Mouse (Mus musculus) kidney, adult 2 months (tissue): ENCODE results near the gene Gtf2i. TPM values are rescaled to one million over a fixed set of nuclear protein-coding genes. Genes with fewer than 3 reads are reported as not detected.

Experiments used
- DNase-seq: peaks from one replicate; pipeline ENCODE4 v3.0.0; 2021
- H3K27ac ChIP-seq: fragments of 200-500 bp; 2 replicates; pipeline ENCODE4 v1.5.1; 2012; ENCODE audit warnings: low read depth, low read length, control low read depth, inconsistent platforms; ENCODE audit not compliant: insufficient read depth
- H3K27me3 ChIP-seq: fragments of 200-500 bp; replicated peaks from 2 replicates; pipeline ENCODE4 v1.6.1; 2012; ENCODE audit warnings: mild to moderate bottlenecking, moderate library complexity, low read length, inconsistent platforms; ENCODE audit not compliant: control insufficient read depth, insufficient read depth
- H3K36me3 ChIP-seq: fragments of 200-500 bp; 2 replicates; pipeline ENCODE4 v1.6.1; 2012; ENCODE audit warnings: mild to moderate bottlenecking, moderate library complexity, low read length, inconsistent platforms; ENCODE audit not compliant: control insufficient read depth, insufficient read depth
- H3K4me1 ChIP-seq: fragments of 200-500 bp; 2 replicates; pipeline ENCODE4 v1.6.1; 2011; ENCODE audit warnings: low read length; ENCODE audit not compliant: control insufficient read depth, insufficient read depth
- H3K4me3 ChIP-seq: fragments of 200-500 bp; 2 replicates; pipeline ENCODE4 v1.5.1; 2011; ENCODE audit warnings: mild to moderate bottlenecking, low read depth, low read length, control low read depth; ENCODE audit not compliant: insufficient read depth
- CTCF ChIP-seq: fragments of 200-500 bp; conservative IDR thresholded peaks from 2 replicates; pipeline ENCODE4 v1.5.1; 2011; ENCODE audit warnings: low read depth, mild to moderate bottlenecking, control low read depth, low read length, moderate library complexity, mixed read lengths; ENCODE audit not compliant: insufficient read depth, insufficient read length
- POLR2A ChIP-seq: fragments of 200-500 bp; IDR thresholded peaks from one replicate; pipeline ENCODE4 v1.6.1; 2011; ENCODE audit warnings: low read depth, low read length, control low read depth
- WGBS: fragments of 180-500 bp; shearing (Covaris S2); methylation state at CpG from one replicate; pipeline ENCODE4 v1.1.7; 2018; 5-methylcytosine and 5-hydroxymethylcytosine counted together
- polyA plus RNA-seq: library from polyadenylated mRNA; depleted of rRNA; stranded (reverse); fragments of >200 nt; gene quantifications from 2 replicates; pipeline ENCODE4 v1.2.3, GENCODE M21; 2012

Gtf2i gene
- polyA plus RNA-seq, 1 experiment = 103 TPM

DNA sequence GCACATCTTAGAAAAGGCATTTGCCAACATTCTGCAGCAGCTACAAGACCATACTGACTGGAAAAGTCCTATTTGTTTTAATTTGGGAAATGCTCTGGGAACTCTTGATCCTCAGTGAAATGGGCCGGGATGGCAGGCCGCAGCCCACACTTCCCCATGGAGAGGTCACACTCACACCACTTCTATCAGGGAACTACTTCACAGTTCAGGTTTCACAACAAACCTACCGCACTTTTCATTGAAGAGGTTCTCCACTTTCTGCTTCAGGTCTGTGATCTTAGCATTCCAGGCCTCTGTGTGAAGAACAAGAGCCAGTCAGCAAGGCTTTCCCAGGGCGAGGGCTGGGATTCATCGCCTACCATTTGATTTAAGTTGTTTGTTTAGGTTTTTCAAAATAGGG lies 69.7 kb downstream of the Gtf2i start:
- peaks cover 21% of the 10 kb centered on the region for H3K36me3 ChIP-seq
- H3K4me1 ChIP-seq = no peaks in the 10 kb centered on the region
- no peak overlapping the region for H3K4me3 ChIP-seq
- no peak overlapping the region for H3K27ac ChIP-seq
- no peaks in the 10 kb centered on the region for H3K27me3 ChIP-seq
- TF ChIP-seq CTCF (no peak), POLR2A (no peak)
- 85% methylated on average over 5 of the region's 5 CpGs for WGBS
- no peak for DNase-seq

GRCm38 (mm10) chr5:134243661-134244436 lies 70.7 kb downstream of the Gtf2i start:
- H3K4me1 ChIP-seq = no peaks in the 10 kb centered on the region
- no peak overlapping the region for H3K4me3 ChIP-seq
- no peak for DNase-seq
- no peaks in the 10 kb centered on the region for H3K27me3 ChIP-seq
- no peak for TF ChIP-seq CTCF
- TF ChIP-seq POLR2A = no peak
- no peak overlapping the region for H3K27ac ChIP-seq
- H3K36me3 ChIP-seq = peaks cover 19% of the 10 kb centered on the region
- WGBS = 90% methylated on average over 26 of the region's 26 CpGs

- Histone ChIP-seq H3K4me3 (no peak overlapping the region), H3K27ac (no peak overlapping the region), H3K36me3 (peaks cover 17% of the 10 kb centered on the region), H3K27me3 (no peaks in the 10 kb centered on the region), H3K4me1 (no peaks in the 10 kb centered on the region)
- DNase-seq = no peak
- WGBS = 81% methylated on average over 5 of the region's 5 CpGs
- TF ChIP-seq CTCF = no peak
- TF ChIP-seq POLR2A = no peak
Observed at GRCm38 (mm10) chr5:134241831-134242230, 72.7 kb downstream of the Gtf2i start.

DNA sequence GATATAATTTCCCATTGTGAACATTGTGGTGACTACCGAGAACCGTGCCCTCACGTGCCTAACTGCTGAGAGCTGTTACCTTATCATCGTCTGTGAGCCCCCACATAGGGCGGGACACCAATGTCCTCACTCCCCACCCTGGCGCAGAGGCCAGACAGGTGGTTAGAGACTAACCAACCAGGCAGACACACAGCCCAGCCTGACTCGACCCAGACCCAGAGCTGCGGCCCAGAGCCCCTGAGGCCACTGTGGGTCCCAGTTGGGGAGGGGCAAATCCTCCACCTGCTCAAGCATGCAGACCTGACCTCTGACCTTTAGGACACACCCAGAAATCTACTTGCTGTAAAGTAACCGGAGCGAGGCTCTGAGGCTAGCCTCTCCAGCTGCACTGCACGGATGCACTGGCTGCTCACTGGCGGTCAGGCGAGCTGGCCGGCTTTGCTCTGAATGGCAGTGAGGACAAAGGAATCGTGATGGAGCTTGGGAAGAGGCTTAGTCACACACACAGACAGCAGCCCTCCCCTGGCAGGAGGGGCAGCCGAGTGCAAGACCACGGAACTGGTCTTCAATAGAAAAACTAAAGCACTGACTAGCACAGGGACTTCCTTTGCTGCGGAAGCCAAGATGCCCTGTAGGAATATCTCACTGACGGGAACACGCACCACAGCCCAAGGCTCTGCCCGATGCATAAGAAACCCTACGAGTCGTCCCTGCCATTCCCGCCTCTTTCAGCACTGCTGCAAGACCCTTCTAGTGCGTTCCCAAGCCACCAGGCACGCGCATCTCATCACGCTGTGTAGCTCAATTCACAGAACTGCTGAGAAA lies 76.4 kb downstream of the Gtf2i start:
- 81% methylated on average over 28 of the region's 28 CpGs for WGBS
- DNase-seq = no peak
- no peaks in the 10 kb centered on the region for H3K4me1 ChIP-seq
- no peak overlapping the region for H3K4me3 ChIP-seq
- TF ChIP-seq POLR2A = no peak
- TF ChIP-seq CTCF = no peak
- no peak overlapping the region for H3K27ac ChIP-seq
- H3K27me3 ChIP-seq = no peaks in the 10 kb centered on the region
- H3K36me3 ChIP-seq = peaks cover 8% of the 10 kb centered on the region

DNA sequence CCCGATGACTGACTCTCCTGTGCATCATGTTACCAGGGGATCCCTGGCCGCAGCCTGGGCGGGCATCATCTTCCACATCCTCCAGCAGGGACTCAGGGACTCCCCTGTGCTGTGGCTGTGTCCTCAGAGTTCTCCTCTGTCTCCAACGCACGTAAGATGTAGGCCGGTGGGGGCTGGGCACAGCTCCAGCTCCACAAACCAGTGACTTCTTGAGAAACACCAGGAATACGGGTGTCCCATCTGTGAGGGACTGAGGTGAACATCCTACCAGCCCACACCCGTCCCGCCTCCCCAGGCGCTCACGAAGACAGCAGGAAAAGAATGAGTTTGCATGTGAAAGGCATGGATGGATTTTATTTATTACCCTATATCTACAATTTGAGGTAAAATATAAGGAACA lies 77.1 kb downstream of the Gtf2i start:
- H3K4me3 ChIP-seq = no peak overlapping the region
- TF ChIP-seq CTCF (no peak), POLR2A (no peak)
- no peaks in the 10 kb centered on the region for H3K4me1 ChIP-seq
- DNase-seq = no peak
- H3K27me3 ChIP-seq = no peaks in the 10 kb centered on the region
- peaks cover 5% of the 10 kb centered on the region; the same call in 1 of the 2 replicates for H3K36me3 ChIP-seq
- WGBS = 86% methylated on average over 11 of the region's 11 CpGs
- H3K27ac ChIP-seq = no peak overlapping the region

DNA sequence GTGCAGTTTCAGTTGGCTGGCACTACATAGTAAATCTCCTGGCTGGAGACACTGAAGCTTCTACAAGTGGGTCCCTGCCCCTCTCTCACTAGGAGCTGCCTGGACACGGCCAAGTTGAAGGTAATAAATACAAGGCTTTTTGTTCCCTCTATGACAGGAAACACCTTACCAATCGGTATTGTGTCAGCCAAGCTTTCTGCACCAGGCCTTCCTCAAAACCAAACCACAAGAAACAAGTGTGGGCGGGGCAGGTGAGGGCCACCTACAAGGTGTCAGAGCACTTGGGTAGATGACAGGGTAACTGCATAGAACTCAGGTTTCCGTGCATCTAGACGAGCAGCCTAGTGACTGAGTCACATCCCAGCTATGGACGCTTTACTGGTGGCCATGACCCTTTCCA lies 77.8 kb downstream of the Gtf2i start:
- peaks cover 3% of the 10 kb centered on the region; the same call in 1 of the 2 replicates for H3K36me3 ChIP-seq
- H3K27ac ChIP-seq = no peak overlapping the region
- no peak for DNase-seq
- H3K4me3 ChIP-seq = no peak overlapping the region
- TF ChIP-seq CTCF (no peak), POLR2A (no peak)
- WGBS = 74% methylated on average over 6 of the region's 6 CpGs
- no peaks in the 10 kb centered on the region for H3K4me1 ChIP-seq
- no peaks in the 10 kb centered on the region for H3K27me3 ChIP-seq

- no peak for TF ChIP-seq POLR2A
- TF ChIP-seq CTCF = no peak
- Histone ChIP-seq H3K4me1 (no peaks in the 10 kb centered on the region), H3K27me3 (no peaks in the 10 kb centered on the region), H3K4me3 (no peak overlapping the region), H3K36me3 (peaks cover 3% of the 10 kb centered on the region; the same call in 1 of the 2 replicates), H3K27ac (no peak overlapping the region)
- 48% methylated on average over 3 of the region's 3 CpGs for WGBS
- DNase-seq = peak; percentile 53
Observed at GRCm38 (mm10) chr5:134236241-134236640, 78.3 kb downstream of the Gtf2i start.
